Mouse (Mus musculus): ENCODE data around the gene Them7. TPM values are rescaled to one million over a fixed set of nuclear protein-coding genes. Genes with fewer than 3 reads are reported as not detected.

The Them7 gene
- polyA plus RNA-seq, 3 experiments from 2014 or later: not detected

- no peak for ATAC-seq
Observed at GRCm38 (mm10) chr2:105418629-105419227, 194.6 kb downstream of the Them7 start.

GRCm38 (mm10) chr2:105427447-105427846 lies 203.3 kb downstream of the Them7 start:
- no peak for ATAC-seq

DNA sequence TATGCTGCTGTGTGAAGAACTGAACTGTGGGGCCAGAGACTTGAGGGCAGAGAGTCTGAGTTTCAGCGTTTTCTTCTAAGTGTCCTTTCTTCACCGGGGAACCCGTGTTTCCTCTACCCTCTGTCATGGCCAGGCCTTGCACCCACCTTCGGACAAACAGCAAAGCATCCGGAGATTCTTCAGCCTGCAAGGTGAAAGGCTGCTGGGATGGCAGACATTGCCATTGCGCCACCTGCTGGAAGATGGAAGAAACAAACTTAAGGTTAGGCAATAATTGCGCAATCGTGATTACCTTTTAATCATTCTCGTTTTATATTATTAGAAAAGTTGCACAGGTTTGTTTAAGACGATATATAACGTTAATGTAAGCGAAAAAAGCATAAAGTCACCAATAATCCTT lies 203.9 kb downstream of the Them7 start:
- ATAC-seq: peak; percentile 74

DNA sequence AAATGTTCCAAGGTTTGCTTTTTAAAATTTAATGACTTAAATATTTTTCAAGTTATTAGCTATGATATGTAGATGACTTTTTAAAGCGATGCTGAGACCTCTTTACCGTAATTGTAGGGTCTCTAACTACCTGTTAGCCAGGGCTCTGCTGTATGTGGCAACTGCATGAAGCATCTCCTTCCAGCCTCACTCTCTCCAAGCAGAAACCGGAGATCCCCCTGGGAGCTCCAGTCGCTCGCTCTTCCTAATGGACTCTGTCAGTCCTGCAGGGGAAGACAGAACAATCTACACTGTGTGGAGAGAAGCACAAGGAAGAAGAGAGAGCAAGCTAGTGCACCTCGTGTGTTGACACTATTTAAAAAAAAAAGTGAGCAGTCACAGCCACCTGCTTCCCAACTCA lies 204.3 kb downstream of the Them7 start:
- no peak for ATAC-seq

Other genes starting within 250 kb of the Them7 start
- 100 to 1,000 TPM; 375 to 422 (median 377) TPM for gene Eif3m, start 207.2 kb upstream of the Them7 start, polyA plus RNA-seq (2017; shearing (Covaris generic))
- gene Gm11060, start 132.3 kb upstream of the Them7 start, polyA plus RNA-seq (2017; shearing (Covaris generic)): not detected
- not detected for gene Wt1, start 97.8 kb upstream of the Them7 start, polyA plus RNA-seq (2017; shearing (Covaris generic))
- gene Rcn1, start 175.0 kb downstream of the Them7 start, polyA plus RNA-seq (2017; shearing (Covaris generic)): 10 to 100 TPM in 1 of 3 experiments, 1 to 10 TPM in 2; 7.5 to 17.7 (median 8.5) TPM

All from inflammation-experienced regulatory T-cells, adult 6 months (primary cell).